Comparison of ENCODE assay signal across 8 mouse cellular contexts in genomic region chr12:85151002-85151774, GRCm38 (mm10). TPM values are rescaled to one million over a fixed set of nuclear protein-coding genes. Genes with fewer than 3 reads are reported as not detected.
A peak's percentile ranks its signal among the peaks of the same experiment; 100 is the strongest.
DNase-seq lines count a peak whose midpoint lies in the region; ATAC-seq and TF ChIP-seq lines count a peak whose summit lies in the region.

Gene Rps6kl1, minus strand, starts transcription at chr12:85151264.

- H3K4me2 ChIP-seq in embryonic facial prominence, embryonic 13.5 days = peak within 1 kb of the TSS; percentile 41

- DNase-seq in B cell, adult 2 months = peak; percentile 54 to 57
- DNase-seq in adrenal gland, postnatal 25 days = peak; percentile 44
- DNase-seq in heart, postnatal 36 days = peak; percentile 38 to 47
- DNase-seq in layer of hippocampus, adult 9-10 months (ENCODE audit: low spot score) = peak; percentile 51
- no peak for DNase-seq in lung, adult 2 months
- no peak for DNase-seq in urinary bladder, postnatal 14 days (ENCODE audit: low spot score)

- no peaks in the 10 kb centered on the region for H3K9me3 ChIP-seq in embryonic facial prominence, embryonic 13.5 days

- ATAC-seq in embryonic facial prominence, embryonic 13.5 days (ENCODE audit: insufficient number of reproducible peaks, insufficient read depth, low FRiP score, low TSS enrichment, low read depth) = peak; percentile 62; the same call in 1 of the 2 replicates
- ATAC-seq in neutrophil, adult 5-6 weeks (ENCODE audit: extremely low read depth, insufficient number of reproducible peaks, low FRiP score, poor library complexity, severe bottlenecking) = peak; percentile 14; the same call in 1 of the 2 replicates

- intact Hi-C loops in heart, postnatal 36 days (cut with DNase I) = no loop called here

- 13% methylated on average over 28 of the region's 28 CpGs for WGBS in embryonic facial prominence, embryonic 13.5 days
- 18% methylated on average over 28 of the region's 28 CpGs for WGBS in lung, adult 2 months

- H3K27ac ChIP-seq in embryonic facial prominence, embryonic 13.5 days = no peak within 1 kb of the TSS

- H3K36me3 ChIP-seq in embryonic facial prominence, embryonic 13.5 days = no peaks in the 10 kb centered on the region

- peaks cover 40% of the 10 kb centered on the region for H3K27me3 ChIP-seq in embryonic facial prominence, embryonic 13.5 days

- no peak for TF ChIP-seq CTCF in lung, adult 2 months (IDR thresholded peaks at IDR 0.05; ENCODE audit: insufficient read depth, low read length)

- peak within 1 kb of the TSS; percentile 18; the same call in 1 of the 2 replicates for H3K4me3 ChIP-seq in embryonic facial prominence, embryonic 13.5 days
- peak within 1 kb of the TSS; percentile 22 for H3K4me3 ChIP-seq in lung, adult 2 months (replicated peaks; ENCODE audit: extremely low read depth, low read depth, low read length)

- H3K9ac ChIP-seq in embryonic facial prominence, embryonic 13.5 days = peak within 1 kb of the TSS; percentile 4; the same call in 1 of the 2 replicates

- H3K4me1 ChIP-seq in embryonic facial prominence, embryonic 13.5 days = peaks cover 14% of the 10 kb centered on the region
- H3K4me1 ChIP-seq in lung, adult 2 months (ENCODE audit: control insufficient read depth, insufficient read depth, low read length) = peaks cover 4% of the 10 kb centered on the region; the same call in 1 of the 2 replicates

- TF ChIP-seq POLR2A in lung, adult 2 months (IDR thresholded peaks at IDR 0.05; ENCODE audit: borderline replicate concordance, extremely low read depth, low read depth, low read length) = no peak

RNA-seq across cellular contexts. Expression of gene Rps6kl1, which starts in this region (rescaled TPM):
- total RNA-seq in adrenal gland, postnatal 25 days (2021) = 1.0 and 1.1 TPM in 2 replicates
- polyA plus RNA-seq in embryonic facial prominence, embryonic 13.5 days (2015; fragmentation: Nextera tagmentation; extraction: Ambion mirVana) = 0.78 and 1.1 TPM in 2 replicates
- 1 to 10 TPM; 3.6 to 3.9 TPM for total RNA-seq in heart, postnatal 36 days (2021)
- 1.1 and 1.4 TPM in 2 replicates for polyA plus RNA-seq in lung, adult 2 months (2012; rRNA removed)
- total RNA-seq in neutrophil, adult 5-6 weeks (2017) = not detected in 2 replicates

Comparison
In these comparisons a context has a peak if more than half of its experiments do, and no peak if none do; other contexts are left out.
1. Peak in ATAC-seq in neutrophil, adult 5-6 weeks; RNA of the gene not detected or under 1 TPM.
2. DNase-seq: peak in B cell, adult 2 months (2 of 2), adrenal gland, postnatal 25 days (single experiment), heart, postnatal 36 days (2 of 2) and layer of hippocampus, adult 9-10 months (single experiment); none in lung, adult 2 months (single experiment) and urinary bladder, postnatal 14 days (single experiment).